Mouse (Mus musculus): ENCODE results near the gene Sbk3. TPM values are rescaled to one million over a fixed set of nuclear protein-coding genes. Genes with fewer than 3 reads are reported as not detected.

Gene Sbk3
- polyA plus RNA-seq, 1 experiment from 2014 or later, result not detected

- H3K27ac ChIP-seq (replicated peaks), result no peak overlapping the region
- ATAC-seq (ENCODE audit: low FRiP score, low TSS enrichment), result no peak
- no peak overlapping the region for H3K9ac ChIP-seq (ENCODE audit: low read length)
- H3K4me1 ChIP-seq (replicated peaks; ENCODE audit: control insufficient read depth, insufficient read depth), result no peaks in the 10 kb centered on the region
- H3K4me2 ChIP-seq (replicated peaks; ENCODE audit: low read depth), result no peak overlapping the region
- no peaks in the 10 kb centered on the region for H3K27me3 ChIP-seq (ENCODE audit: control insufficient read depth, insufficient read depth, low read length)
- no peaks in the 10 kb centered on the region for H3K9me3 ChIP-seq (ENCODE audit: control insufficient read depth, low read length)
- no peak overlapping the region for H3K4me3 ChIP-seq (ENCODE audit: low read depth, low read length)
- no peak for DNase-seq (ENCODE audit: low spot score)
- WGBS, result 49% methylated on average over 5 of the region's 5 CpGs
- TF ChIP-seq CTCF (IDR thresholded peaks at IDR 0.05; ENCODE audit: low read depth) (no peak), EP300 (optimal IDR thresholded peaks at IDR 0.05) (no peak)
- no peaks in the 10 kb centered on the region for H3K36me3 ChIP-seq (ENCODE audit: control insufficient read depth, insufficient read depth, low read length)
Measured at GRCm38 (mm10) chr7:4942673-4943072, 28.3 kb downstream of the Sbk3 start.

GRCm38 (mm10) chr7:4940068-4940479 is 30.9 kb downstream of the Sbk3 start:
- Histone ChIP-seq H3K4me1 (replicated peaks; ENCODE audit: control insufficient read depth, insufficient read depth) (no peaks in the 10 kb centered on the region), H3K9ac (ENCODE audit: low read length) (no peak overlapping the region), H3K9me3 (ENCODE audit: control insufficient read depth, low read length) (no peaks in the 10 kb centered on the region), H3K36me3 (ENCODE audit: control insufficient read depth, insufficient read depth, low read length) (no peaks in the 10 kb centered on the region), H3K4me3 (ENCODE audit: low read depth, low read length) (no peak overlapping the region), H3K27me3 (ENCODE audit: control insufficient read depth, insufficient read depth, low read length) (no peaks in the 10 kb centered on the region), H3K4me2 (replicated peaks; ENCODE audit: low read depth) (no peak overlapping the region), H3K27ac (replicated peaks) (no peak overlapping the region)
- ATAC-seq (ENCODE audit: low FRiP score, low TSS enrichment), result peak; percentile 75
- TF ChIP-seq CTCF (IDR thresholded peaks at IDR 0.05; ENCODE audit: low read depth), result peak; percentile 91
- TF ChIP-seq EP300 (optimal IDR thresholded peaks at IDR 0.05), result no peak
- 16% methylated on average over 9 of the region's 9 CpGs for WGBS
- DNase-seq (ENCODE audit: low spot score), result peak; percentile 89

DNA sequence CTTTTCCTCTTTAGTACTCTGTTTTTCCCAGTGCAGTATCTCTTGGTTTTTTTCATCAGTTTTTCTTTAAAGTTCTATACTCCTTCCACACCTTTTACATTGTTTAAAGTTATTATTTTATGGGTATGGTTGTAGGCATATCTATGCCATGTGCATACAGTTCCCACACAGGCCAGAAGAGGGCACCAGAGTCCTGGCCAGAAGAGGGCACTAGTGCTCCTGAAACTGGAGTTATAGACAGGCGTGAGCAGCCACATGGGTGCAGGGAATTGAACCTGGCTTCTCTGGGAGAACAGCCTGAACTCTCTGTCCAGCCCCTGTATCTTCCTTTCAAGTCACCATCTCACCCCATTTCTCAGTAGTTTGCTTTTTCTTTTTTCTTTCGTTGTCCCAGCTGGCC is 32.5 kb downstream of the Sbk3 start:
- no peak overlapping the region for H3K27ac ChIP-seq (replicated peaks)
- ATAC-seq (ENCODE audit: low FRiP score, low TSS enrichment), result no peak
- no peak for TF ChIP-seq EP300 (optimal IDR thresholded peaks at IDR 0.05)
- peak; percentile 94 for TF ChIP-seq CTCF (IDR thresholded peaks at IDR 0.05; ENCODE audit: low read depth)
- no peak overlapping the region for H3K4me3 ChIP-seq (ENCODE audit: low read depth, low read length)
- no peaks in the 10 kb centered on the region for H3K4me1 ChIP-seq (replicated peaks; ENCODE audit: control insufficient read depth, insufficient read depth)
- no peak overlapping the region for H3K9ac ChIP-seq (ENCODE audit: low read length)
- no peak overlapping the region for H3K4me2 ChIP-seq (replicated peaks; ENCODE audit: low read depth)
- no peaks in the 10 kb centered on the region for H3K27me3 ChIP-seq (ENCODE audit: control insufficient read depth, insufficient read depth, low read length)
- peak; percentile 75 for DNase-seq (ENCODE audit: low spot score)
- WGBS, result 43% methylated on average over 2 of the region's 2 CpGs
- H3K9me3 ChIP-seq (ENCODE audit: control insufficient read depth, low read length), result no peaks in the 10 kb centered on the region
- H3K36me3 ChIP-seq (ENCODE audit: control insufficient read depth, insufficient read depth, low read length), result no peaks in the 10 kb centered on the region

GRCm38 (mm10) chr7:4937392-4937791 is 33.6 kb downstream of the Sbk3 start:
- DNase-seq (ENCODE audit: low spot score) (no peak), ATAC-seq (ENCODE audit: low FRiP score, low TSS enrichment) (no peak)
- no peak overlapping the region for H3K27ac ChIP-seq (replicated peaks)
- H3K36me3 ChIP-seq (ENCODE audit: control insufficient read depth, insufficient read depth, low read length), result no peaks in the 10 kb centered on the region
- no peak overlapping the region for H3K9ac ChIP-seq (ENCODE audit: low read length)
- no peaks in the 10 kb centered on the region for H3K4me1 ChIP-seq (replicated peaks; ENCODE audit: control insufficient read depth, insufficient read depth)
- H3K9me3 ChIP-seq (ENCODE audit: control insufficient read depth, low read length), result no peaks in the 10 kb centered on the region
- no peaks in the 10 kb centered on the region for H3K27me3 ChIP-seq (ENCODE audit: control insufficient read depth, insufficient read depth, low read length)
- H3K4me3 ChIP-seq (ENCODE audit: low read depth, low read length), result no peak overlapping the region
- H3K4me2 ChIP-seq (replicated peaks; ENCODE audit: low read depth), result no peak overlapping the region
- no peak for TF ChIP-seq CTCF (IDR thresholded peaks at IDR 0.05; ENCODE audit: low read depth)
- no peak for TF ChIP-seq EP300 (optimal IDR thresholded peaks at IDR 0.05)
- WGBS, result 73% methylated on average over 10 of the region's 11 CpGs

- no peak for TF ChIP-seq CTCF (IDR thresholded peaks at IDR 0.05; ENCODE audit: low read depth)
- no peak for TF ChIP-seq EP300 (optimal IDR thresholded peaks at IDR 0.05)
- Histone ChIP-seq H3K4me1 (replicated peaks; ENCODE audit: control insufficient read depth, insufficient read depth) (no peaks in the 10 kb centered on the region), H3K27ac (replicated peaks) (no peak overlapping the region), H3K27me3 (ENCODE audit: control insufficient read depth, insufficient read depth, low read length) (no peaks in the 10 kb centered on the region), H3K4me2 (replicated peaks; ENCODE audit: low read depth) (no peak overlapping the region), H3K36me3 (ENCODE audit: control insufficient read depth, insufficient read depth, low read length) (no peaks in the 10 kb centered on the region), H3K9ac (ENCODE audit: low read length) (no peak overlapping the region), H3K9me3 (ENCODE audit: control insufficient read depth, low read length) (no peaks in the 10 kb centered on the region), H3K4me3 (ENCODE audit: low read depth, low read length) (no peak overlapping the region)
- ATAC-seq (ENCODE audit: low FRiP score, low TSS enrichment) (no peak), DNase-seq (ENCODE audit: low spot score) (no peak)
- 74% methylated on average over 10 of the region's 10 CpGs for WGBS
Measured at GRCm38 (mm10) chr7:4936832-4937231, 34.1 kb downstream of the Sbk3 start.

- no peak for DNase-seq (ENCODE audit: low spot score)
- H3K4me3 ChIP-seq (ENCODE audit: low read depth, low read length), result no peak overlapping the region
- ATAC-seq (ENCODE audit: low FRiP score, low TSS enrichment), result no peak
- H3K36me3 ChIP-seq (ENCODE audit: control insufficient read depth, insufficient read depth, low read length), result no peaks in the 10 kb centered on the region
- no peak overlapping the region for H3K9ac ChIP-seq (ENCODE audit: low read length)
- H3K4me1 ChIP-seq (replicated peaks; ENCODE audit: control insufficient read depth, insufficient read depth), result no peaks in the 10 kb centered on the region
- TF ChIP-seq EP300 (optimal IDR thresholded peaks at IDR 0.05) (no peak), CTCF (IDR thresholded peaks at IDR 0.05; ENCODE audit: low read depth) (peak; percentile 44)
- H3K27me3 ChIP-seq (ENCODE audit: control insufficient read depth, insufficient read depth, low read length), result no peaks in the 10 kb centered on the region
- no peaks in the 10 kb centered on the region for H3K9me3 ChIP-seq (ENCODE audit: control insufficient read depth, low read length)
- WGBS, result 73% methylated on average over 4 of the region's 4 CpGs
- H3K27ac ChIP-seq (replicated peaks), result no peak overlapping the region
- no peak overlapping the region for H3K4me2 ChIP-seq (replicated peaks; ENCODE audit: low read depth)
Measured at GRCm38 (mm10) chr7:4934160-4934914, 36.6 kb downstream of the Sbk3 start.
